Mouse (Mus musculus) hematopoietic stem cell, adult 5-6 weeks (primary cell): ENCODE results near the gene Klhl42. TPM values are rescaled to one million over a fixed set of nuclear protein-coding genes. Genes with fewer than 3 reads are reported as not detected.
A peak's percentile ranks its signal among the peaks of the same experiment; 100 is the strongest.

Experiments
- ATAC-seq, 2 experiments: fragments of 125-278 bp in 1 of 2; replicated peaks in 1 of 2; 2 replicates each; pipeline ENCODE4 v1.8.0; 2016 to 2017; ENCODE audit warnings: inconsistent platforms in 2 of 2, mild to moderate bottlenecking in 2 of 2, moderate number of reproducible peaks in 2 of 2, low read depth in 1 of 2, moderate TSS enrichment in 1 of 2; ENCODE audit not compliant: low FRiP score in 2 of 2, poor library complexity in 2 of 2, severe bottlenecking in 2 of 2, insufficient read depth in 1 of 2, low TSS enrichment in 1 of 2
- total RNA-seq: library from RNA; stranded (forward); fragments of 172-1452, 232-1000 nt; gene quantifications from 2 replicates; pipeline ENCODE4 v1.2.3, GENCODE M21; 2017

The Klhl42 gene
- 7.7 and 14.3 TPM in 2 replicates for total RNA-seq

- peak; percentile 65 to 83 for ATAC-seq
Observed at GRCm38 (mm10) chr6:147091136-147092120, at the start of gene Klhl42. Klhl42 (plus strand) TSS chr6:147091379.

- ATAC-seq, result peak; percentile 97 to 99
Observed at GRCm38 (mm10) chr6:147042291-147043290, 48.6 kb upstream of the Klhl42 start, which contains the start of gene Mrps35. Mrps35 (plus strand) TSS chr6:147042764.

GRCm38 (mm10) chr6:147043633-147044032 is 47.5 kb upstream of the Klhl42 start:
- no peak for ATAC-seq

- ATAC-seq, result no peak
Observed at GRCm38 (mm10) chr6:147049239-147049805, 41.9 kb upstream of the Klhl42 start.

- ATAC-seq, result peak; percentile 62 to 87; a peak in 2 of 4 replicates
Observed at GRCm38 (mm10) chr6:147051666-147052065, 39.5 kb upstream of the Klhl42 start.

GRCm38 (mm10) chr6:147052440-147052839 is 38.7 kb upstream of the Klhl42 start:
- ATAC-seq, result peak in 1 of 2 experiments; percentile 30; a peak in 1 of 4 replicates

GRCm38 (mm10) chr6:147053785-147054646 is 37.2 kb upstream of the Klhl42 start:
- ATAC-seq, result no peak

GRCm38 (mm10) chr6:147055374-147055977 is 35.7 kb upstream of the Klhl42 start:
- no peak for ATAC-seq

- ATAC-seq, result no peak
Observed at GRCm38 (mm10) chr6:147059326-147059725, 31.9 kb upstream of the Klhl42 start.

GRCm38 (mm10) chr6:147061630-147062029 is 29.5 kb upstream of the Klhl42 start:
- no peak for ATAC-seq

- no peak for ATAC-seq
Observed at GRCm38 (mm10) chr6:147062034-147062433, 29.1 kb upstream of the Klhl42 start.

GRCm38 (mm10) chr6:147062694-147063093 is 28.5 kb upstream of the Klhl42 start:
- ATAC-seq, result no peak

- no peak for ATAC-seq
Observed at GRCm38 (mm10) chr6:147064226-147064943, 26.8 kb upstream of the Klhl42 start.

GRCm38 (mm10) chr6:147064944-147065261 is 26.3 kb upstream of the Klhl42 start:
- no peak for ATAC-seq

- ATAC-seq, result no peak
Observed at GRCm38 (mm10) chr6:147075808-147076387, 15.3 kb upstream of the Klhl42 start.
